Mouse (Mus musculus): Measurements from ENCODE around the gene Tshz2. TPM values are rescaled to one million over a fixed set of nuclear protein-coding genes. Genes with fewer than 3 reads are reported as not detected.

Gene Tshz2
- polyA plus RNA-seq, 1 experiment from 2014 or later, result 50.4 TPM

- ATAC-seq (ENCODE audit: low FRiP score), result no peak
- Histone ChIP-seq H3K36me3 (no peaks in the 10 kb centered on the region), H3K9me3 (replicated peaks) (no peaks in the 10 kb centered on the region), H3K27me3 (replicated peaks) (no peaks in the 10 kb centered on the region), H3K27ac (replicated peaks) (peak overlapping the region; percentile 48), H3K4me2 (no peak overlapping the region), H3K4me3 (replicated peaks) (no peak overlapping the region), H3K4me1 (peaks cover 35% of the 10 kb centered on the region), H3K9ac (replicated peaks) (no peak overlapping the region)
- 55% methylated on average over 25 of the region's 25 CpGs for WGBS
Measured at GRCm38 (mm10) chr2:170002594-170003504, 370.0 kb downstream of the Tshz2 start.

GRCm38 (mm10) chr2:170003666-170004065 lies 370.9 kb downstream of the Tshz2 start:
- no peak overlapping the region for H3K9ac ChIP-seq (replicated peaks)
- peak overlapping the region; percentile 48 for H3K27ac ChIP-seq (replicated peaks)
- H3K36me3 ChIP-seq, result no peaks in the 10 kb centered on the region
- ATAC-seq (ENCODE audit: low FRiP score), result no peak
- H3K4me2 ChIP-seq, result no peak overlapping the region
- no peaks in the 10 kb centered on the region for H3K9me3 ChIP-seq (replicated peaks)
- H3K4me3 ChIP-seq (replicated peaks), result no peak overlapping the region
- WGBS, result 49% methylated on average over 8 of the region's 8 CpGs
- no peaks in the 10 kb centered on the region for H3K27me3 ChIP-seq (replicated peaks)
- H3K4me1 ChIP-seq, result peaks cover 26% of the 10 kb centered on the region

GRCm38 (mm10) chr2:170006829-170007228 lies 374.0 kb downstream of the Tshz2 start:
- Histone ChIP-seq H3K9me3 (replicated peaks) (no peaks in the 10 kb centered on the region), H3K9ac (replicated peaks) (no peak overlapping the region), H3K27me3 (replicated peaks) (no peaks in the 10 kb centered on the region), H3K4me3 (replicated peaks) (no peak overlapping the region), H3K4me1 (peaks cover 24% of the 10 kb centered on the region), H3K36me3 (no peaks in the 10 kb centered on the region), H3K27ac (replicated peaks) (no peak overlapping the region), H3K4me2 (no peak overlapping the region)
- ATAC-seq (ENCODE audit: low FRiP score), result no peak
- WGBS, result 88% methylated on average over 8 of the region's 8 CpGs

- H3K9ac ChIP-seq (replicated peaks), result no peak overlapping the region
- H3K27ac ChIP-seq (replicated peaks), result no peak overlapping the region
- H3K4me2 ChIP-seq, result no peak overlapping the region
- ATAC-seq (ENCODE audit: low FRiP score), result no peak
- H3K4me3 ChIP-seq (replicated peaks), result no peak overlapping the region
- WGBS, result 83% methylated on average over 6 of the region's 6 CpGs
- H3K4me1 ChIP-seq, result peaks cover 21% of the 10 kb centered on the region
- no peaks in the 10 kb centered on the region for H3K9me3 ChIP-seq (replicated peaks)
- H3K27me3 ChIP-seq (replicated peaks), result no peaks in the 10 kb centered on the region
- no peaks in the 10 kb centered on the region for H3K36me3 ChIP-seq
Measured at GRCm38 (mm10) chr2:170007426-170007958, 374.7 kb downstream of the Tshz2 start.

GRCm38 (mm10) chr2:170009729-170010128 lies 376.9 kb downstream of the Tshz2 start:
- H3K4me1 ChIP-seq, result peaks cover 9% of the 10 kb centered on the region; the same call in 1 of the 2 replicates
- 21% methylated on average over 11 of the region's 11 CpGs for WGBS
- peak overlapping the region; percentile 40 for H3K4me2 ChIP-seq
- no peaks in the 10 kb centered on the region for H3K36me3 ChIP-seq
- H3K27ac ChIP-seq (replicated peaks), result 0 out of 2 replicates have a peak overlapping the region, but pooled peaks have one; percentile 18
- no peaks in the 10 kb centered on the region for H3K9me3 ChIP-seq (replicated peaks)
- no peak for ATAC-seq (ENCODE audit: low FRiP score)
- no peaks in the 10 kb centered on the region for H3K27me3 ChIP-seq (replicated peaks)
- H3K9ac ChIP-seq (replicated peaks), result 0 out of 2 replicates have a peak overlapping the region, but pooled peaks have one; percentile 6
- no peak overlapping the region for H3K4me3 ChIP-seq (replicated peaks)

GRCm38 (mm10) chr2:170011858-170012257 lies 379.0 kb downstream of the Tshz2 start:
- peaks cover 9% of the 10 kb centered on the region for H3K4me1 ChIP-seq
- no peaks in the 10 kb centered on the region for H3K36me3 ChIP-seq
- no peaks in the 10 kb centered on the region for H3K27me3 ChIP-seq (replicated peaks)
- ATAC-seq (ENCODE audit: low FRiP score), result no peak
- no peak overlapping the region for H3K4me3 ChIP-seq (replicated peaks)
- H3K4me2 ChIP-seq, result no peak overlapping the region
- no peaks in the 10 kb centered on the region for H3K9me3 ChIP-seq (replicated peaks)
- 0 out of 2 replicates have a peak overlapping the region, but pooled peaks have one; percentile 1 for H3K27ac ChIP-seq (replicated peaks)
- 43% methylated on average over 8 of the region's 8 CpGs for WGBS
- H3K9ac ChIP-seq (replicated peaks), result no peak overlapping the region

GRCm38 (mm10) chr2:170017302-170017701 lies 384.5 kb downstream of the Tshz2 start:
- H3K27ac ChIP-seq (replicated peaks), result 0 out of 2 replicates have a peak overlapping the region, but pooled peaks have one; percentile 37
- no peaks in the 10 kb centered on the region for H3K36me3 ChIP-seq
- no peak for ATAC-seq (ENCODE audit: low FRiP score)
- peaks cover 8% of the 10 kb centered on the region for H3K4me1 ChIP-seq
- no peaks in the 10 kb centered on the region for H3K9me3 ChIP-seq (replicated peaks)
- H3K27me3 ChIP-seq (replicated peaks), result no peaks in the 10 kb centered on the region
- WGBS, result 32% methylated on average over 6 of the region's 6 CpGs
- H3K9ac ChIP-seq (replicated peaks), result no peak overlapping the region
- no peak overlapping the region for H3K4me3 ChIP-seq (replicated peaks)
- H3K4me2 ChIP-seq, result no peak overlapping the region

GRCm38 (mm10) chr2:170017926-170018325 lies 385.1 kb downstream of the Tshz2 start:
- H3K27me3 ChIP-seq (replicated peaks), result no peaks in the 10 kb centered on the region
- no peaks in the 10 kb centered on the region for H3K36me3 ChIP-seq
- no peak overlapping the region for H3K4me2 ChIP-seq
- H3K9me3 ChIP-seq (replicated peaks), result no peaks in the 10 kb centered on the region
- no peak for ATAC-seq (ENCODE audit: low FRiP score)
- no peak overlapping the region for H3K4me3 ChIP-seq (replicated peaks)
- H3K9ac ChIP-seq (replicated peaks), result no peak overlapping the region
- H3K4me1 ChIP-seq, result peaks cover 8% of the 10 kb centered on the region
- H3K27ac ChIP-seq (replicated peaks), result no peak overlapping the region
- WGBS, result 75% methylated on average over 7 of the region's 7 CpGs

- H3K4me1 ChIP-seq, result no peaks in the 10 kb centered on the region
- no peak overlapping the region for H3K4me2 ChIP-seq
- no peaks in the 10 kb centered on the region for H3K27me3 ChIP-seq (replicated peaks)
- H3K9ac ChIP-seq (replicated peaks), result no peak overlapping the region
- no peak for ATAC-seq (ENCODE audit: low FRiP score)
- H3K27ac ChIP-seq (replicated peaks), result no peak overlapping the region
- 77% methylated on average over 5 of the region's 5 CpGs for WGBS
- H3K4me3 ChIP-seq (replicated peaks), result no peak overlapping the region
- H3K36me3 ChIP-seq, result no peaks in the 10 kb centered on the region
- H3K9me3 ChIP-seq (replicated peaks), result no peaks in the 10 kb centered on the region
Measured at GRCm38 (mm10) chr2:170022953-170023352, 390.1 kb downstream of the Tshz2 start.

GRCm38 (mm10) chr2:170023741-170024140 lies 390.9 kb downstream of the Tshz2 start:
- no peaks in the 10 kb centered on the region for H3K36me3 ChIP-seq
- no peaks in the 10 kb centered on the region for H3K27me3 ChIP-seq (replicated peaks)
- no peak overlapping the region for H3K9ac ChIP-seq (replicated peaks)
- no peak overlapping the region for H3K27ac ChIP-seq (replicated peaks)
- no peak for ATAC-seq (ENCODE audit: low FRiP score)
- 0 out of 2 replicates have a peak, but pooled peaks cover 6% of the 10 kb centered on the region for H3K4me1 ChIP-seq
- no peak overlapping the region for H3K4me3 ChIP-seq (replicated peaks)
- no peaks in the 10 kb centered on the region for H3K9me3 ChIP-seq (replicated peaks)
- H3K4me2 ChIP-seq, result no peak overlapping the region
- 71% methylated on average over 9 of the region's 9 CpGs for WGBS

- Histone ChIP-seq H3K9me3 (replicated peaks) (no peaks in the 10 kb centered on the region), H3K27ac (replicated peaks) (no peak overlapping the region), H3K9ac (replicated peaks) (no peak overlapping the region), H3K27me3 (replicated peaks) (no peaks in the 10 kb centered on the region), H3K4me2 (no peak overlapping the region), H3K4me1 (0 out of 2 replicates have a peak, but pooled peaks cover 6% of the 10 kb centered on the region), H3K4me3 (replicated peaks) (no peak overlapping the region), H3K36me3 (no peaks in the 10 kb centered on the region)
- WGBS, result 89% methylated on average over 8 of the region's 8 CpGs
- ATAC-seq (ENCODE audit: low FRiP score), result no peak
Measured at GRCm38 (mm10) chr2:170024939-170025338, 392.1 kb downstream of the Tshz2 start.

GRCm38 (mm10) chr2:170025896-170026295 lies 393.1 kb downstream of the Tshz2 start:
- Histone ChIP-seq H3K4me1 (0 out of 2 replicates have a peak, but pooled peaks cover 6% of the 10 kb centered on the region), H3K4me3 (replicated peaks) (no peak overlapping the region), H3K27me3 (replicated peaks) (no peaks in the 10 kb centered on the region), H3K9ac (replicated peaks) (no peak overlapping the region), H3K36me3 (no peaks in the 10 kb centered on the region), H3K9me3 (replicated peaks) (no peaks in the 10 kb centered on the region), H3K27ac (replicated peaks) (no peak overlapping the region), H3K4me2 (no peak overlapping the region)
- no peak for ATAC-seq (ENCODE audit: low FRiP score)
- 94% methylated on average over 6 of the region's 6 CpGs for WGBS
